In the genomic region with DNA sequence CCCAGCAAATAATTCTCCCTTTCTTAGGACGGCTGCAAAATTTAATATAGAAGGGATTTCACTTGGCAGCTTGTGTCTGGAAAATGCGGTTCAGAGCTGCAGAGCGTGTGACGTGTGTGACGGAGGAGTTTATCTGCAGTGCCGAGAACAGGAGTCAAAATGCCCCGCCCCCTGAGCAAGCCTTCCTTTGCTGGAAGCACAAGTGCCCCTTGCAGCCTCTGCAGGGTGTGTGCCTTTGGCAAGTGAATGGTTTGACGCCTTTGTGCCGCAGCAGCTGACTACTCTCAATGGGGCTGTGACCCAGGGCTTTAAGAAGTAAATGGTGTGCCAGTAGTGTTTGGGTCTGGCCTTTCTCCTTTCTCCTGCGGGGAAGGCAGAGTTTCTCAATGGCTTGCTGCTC, we compare ENCODE assay signal across 8 mouse cellular contexts.
A peak's percentile ranks its signal among the peaks of the same experiment; 100 is the strongest.
DNase-seq lines count a peak whose midpoint lies in the region; ATAC-seq lines count a peak whose summit lies in the region.

No protein-coding gene starts in this region.

- no peak overlapping the region for H3K4me3 ChIP-seq in liver, embryonic 11.5 days (ENCODE audit: low read depth, low read length)
- no peak overlapping the region for H3K4me3 ChIP-seq in forebrain, embryonic 13.5 days
- H3K4me3 ChIP-seq in hindbrain, embryonic 12.5 days = no peak overlapping the region
- no peak overlapping the region for H3K4me3 ChIP-seq in stomach, embryonic 14.5 days (ENCODE audit: low read depth, low read length)

- peak; percentile 10 for DNase-seq in liver
- DNase-seq in liver, embryonic 11.5 days (ENCODE audit: low spot score) = no peak
- peak; percentile 14 for DNase-seq in lung, postnatal 14 days
- DNase-seq in urinary bladder, postnatal 10 days (ENCODE audit: low spot score) = no peak
- no peak for DNase-seq in ovary, adult 18-20 months (ENCODE audit: low spot score)

- no peak overlapping the region for H3K4me2 ChIP-seq in liver, embryonic 11.5 days
- H3K4me2 ChIP-seq in forebrain, embryonic 13.5 days = peak overlapping the region; percentile 27
- H3K4me2 ChIP-seq in hindbrain, embryonic 12.5 days (replicated peaks) = peak overlapping the region; percentile 15; the same call in 1 of the 2 replicates
- peak overlapping the region; percentile 4; the same call in 1 of the 2 replicates for H3K4me2 ChIP-seq in stomach, embryonic 14.5 days (replicated peaks; ENCODE audit: low read depth, low read length)

- no peak for ATAC-seq in liver, embryonic 11.5 days (replicated peaks; ENCODE audit: low FRiP score)
- ATAC-seq in forebrain, embryonic 13.5 days = peak; percentile 69
- peak; percentile 74 for ATAC-seq in hindbrain, embryonic 12.5 days (ENCODE audit: low FRiP score)
- ATAC-seq in stomach, embryonic 14.5 days (ENCODE audit: insufficient number of reproducible peaks, insufficient read depth, low FRiP score, low read depth) = peak; percentile 65; the same call in 1 of the 2 replicates

- H3K27me3 ChIP-seq in liver, embryonic 11.5 days (replicated peaks; ENCODE audit: control insufficient read depth, insufficient read depth, low read length) = no peaks in the 10 kb centered on the region
- no peaks in the 10 kb centered on the region for H3K27me3 ChIP-seq in forebrain, embryonic 13.5 days
- no peaks in the 10 kb centered on the region for H3K27me3 ChIP-seq in hindbrain, embryonic 12.5 days
- H3K27me3 ChIP-seq in stomach, embryonic 14.5 days (ENCODE audit: control insufficient read depth, insufficient read depth, low read length) = no peaks in the 10 kb centered on the region

- no peak overlapping the region for H3K9ac ChIP-seq in liver, embryonic 11.5 days (ENCODE audit: low read depth, low read length)
- no peak overlapping the region for H3K9ac ChIP-seq in forebrain, embryonic 13.5 days
- H3K9ac ChIP-seq in hindbrain, embryonic 12.5 days = no peak overlapping the region
- H3K9ac ChIP-seq in stomach, embryonic 14.5 days (replicated peaks; ENCODE audit: low read depth, low read length) = no peak overlapping the region

- WGBS in liver, embryonic 11.5 days = 30% methylated on average over 10 of the region's 10 CpGs
- WGBS in forebrain, embryonic 13.5 days = 6% methylated on average over 10 of the region's 10 CpGs
- WGBS in hindbrain, embryonic 12.5 days = 13% methylated on average over 10 of the region's 10 CpGs
- 10% methylated on average over 10 of the region's 10 CpGs for WGBS in stomach, embryonic 14.5 days

- no peaks in the 10 kb centered on the region for H3K9me3 ChIP-seq in liver, embryonic 11.5 days (ENCODE audit: control insufficient read depth, low read length)
- H3K9me3 ChIP-seq in forebrain, embryonic 13.5 days (replicated peaks) = no peaks in the 10 kb centered on the region; the same call in 1 of the 2 replicates
- H3K9me3 ChIP-seq in hindbrain, embryonic 12.5 days (replicated peaks) = no peaks in the 10 kb centered on the region
- H3K9me3 ChIP-seq in stomach, embryonic 14.5 days (ENCODE audit: control insufficient read depth, low read depth, low read length) = no peaks in the 10 kb centered on the region

- H3K36me3 ChIP-seq in liver, embryonic 11.5 days (ENCODE audit: control insufficient read depth, insufficient read depth, low read length) = no peaks in the 10 kb centered on the region
- no peaks in the 10 kb centered on the region for H3K36me3 ChIP-seq in forebrain, embryonic 13.5 days (ENCODE audit: poor library complexity, severe bottlenecking)
- no peaks in the 10 kb centered on the region for H3K36me3 ChIP-seq in hindbrain, embryonic 12.5 days
- no peaks in the 10 kb centered on the region for H3K36me3 ChIP-seq in stomach, embryonic 14.5 days (ENCODE audit: control insufficient read depth, insufficient read depth, low read length)

- H3K4me1 ChIP-seq in liver, embryonic 11.5 days (replicated peaks; ENCODE audit: control insufficient read depth, insufficient read depth, low read length) = no peaks in the 10 kb centered on the region
- peaks cover 63% of the 10 kb centered on the region for H3K4me1 ChIP-seq in forebrain, embryonic 13.5 days
- H3K4me1 ChIP-seq in hindbrain, embryonic 12.5 days = peaks cover 26% of the 10 kb centered on the region
- 0 out of 2 replicates have a peak, but pooled peaks cover 3% of the 10 kb centered on the region for H3K4me1 ChIP-seq in stomach, embryonic 14.5 days (ENCODE audit: control insufficient read depth, insufficient read depth, low read length)

- H3K27ac ChIP-seq in liver, embryonic 11.5 days (ENCODE audit: low read depth, low read length) = no peak overlapping the region
- H3K27ac ChIP-seq in forebrain, embryonic 13.5 days = peak overlapping the region; percentile 93
- H3K27ac ChIP-seq in hindbrain, embryonic 12.5 days = peak overlapping the region; percentile 79
- no peak overlapping the region for H3K27ac ChIP-seq in stomach, embryonic 14.5 days (ENCODE audit: low read length)

Comparison
In these comparisons a context has a peak if more than half of its experiments do, and no peak if none do; other contexts are left out.
1. DNase-seq: peak in liver (single experiment) and lung, postnatal 14 days (single experiment); none in liver, embryonic 11.5 days (single experiment), urinary bladder, postnatal 10 days (single experiment) and ovary, adult 18-20 months (single experiment).
2. H3K27ac ChIP-seq: peak in forebrain, embryonic 13.5 days (single experiment) and hindbrain, embryonic 12.5 days (single experiment); none in liver, embryonic 11.5 days (single experiment) and stomach, embryonic 14.5 days (single experiment).